Mouse (Mus musculus) olfactory bulb, adult 2 months (tissue): ENCODE measurements at regions not wholly inside any gene's neighbourhood (a gene's known extent, or its start where the extent isn't known, plus 50 kb on each side); places are given as distances from the start of the nearest gene placed in this dataset.

ENCODE experiments used
- CTCF ChIP-seq: fragments of 200-500 bp; IDR thresholded peaks from 2 replicates; pipeline ENCODE4 v1.5.1; 2012; ENCODE audit warnings: low read depth, mild to moderate bottlenecking, low read length, moderate library complexity; ENCODE audit not compliant: insufficient read depth
- POLR2A ChIP-seq: fragments of 200-500 bp; IDR thresholded peaks from 2 replicates; pipeline ENCODE4 v1.6.1; 2012; ENCODE audit warnings: mild to moderate bottlenecking, low read depth, low read length, moderate library complexity; ENCODE audit not compliant: insufficient read depth

- TF ChIP-seq CTCF = no peak
- no peak for TF ChIP-seq POLR2A
These were observed 174.4 kb upstream of the 9630041A04Rik start for GRCm38 (mm10) chr9:101687226-101687625.
